Mouse (Mus musculus): ENCODE data around the gene Tbxas1. TPM values are rescaled to one million over a fixed set of nuclear protein-coding genes. Genes with fewer than 3 reads are reported as not detected.
A peak's percentile ranks its signal among the peaks of the same experiment; 100 is the strongest.

Tbxas1 gene
- total RNA-seq, 2 experiments from 2014 or later: 2.0 to 3.1 TPM

- no peak for DNase-seq
- intact Hi-C loops (cut with DNase I): no loop called here
These were observed 147.4 kb downstream of the Tbxas1 start for GRCm38 (mm10) chr6:39022461-39023181.

- no peak for DNase-seq
- intact Hi-C loops (cut with DNase I): no loop called here
These were observed 149.4 kb downstream of the Tbxas1 start for GRCm38 (mm10) chr6:39024631-39025030.

GRCm38 (mm10) chr6:39025038-39025437 is 149.8 kb downstream of the Tbxas1 start:
- no peak for DNase-seq
- intact Hi-C loops (cut with DNase I): no loop called here

- no peak for DNase-seq
- intact Hi-C loops (cut with DNase I): no loop called here
These were observed 155.5 kb downstream of the Tbxas1 start for GRCm38 (mm10) chr6:39030714-39031113.

- DNase-seq: no peak
- intact Hi-C loops (cut with DNase I): no loop called here
These were observed 158.5 kb downstream of the Tbxas1 start for GRCm38 (mm10) chr6:39033676-39034075.

- DNase-seq: no peak
- intact Hi-C loops (cut with DNase I): no loop called here
These were observed 159.8 kb downstream of the Tbxas1 start for GRCm38 (mm10) chr6:39035039-39035438.

- no peak for DNase-seq
- intact Hi-C loops (cut with DNase I): no loop called here
These were observed 161.0 kb downstream of the Tbxas1 start for GRCm38 (mm10) chr6:39036204-39036603.

GRCm38 (mm10) chr6:39040451-39040850 is 165.2 kb downstream of the Tbxas1 start:
- no peak for DNase-seq
- intact Hi-C loops (cut with DNase I): no loop called here

- intact Hi-C loops (cut with DNase I): no loop called here
- DNase-seq: no peak
These were observed 173.9 kb downstream of the Tbxas1 start for GRCm38 (mm10) chr6:39049141-39049540.

- intact Hi-C loops (cut with DNase I): no loop called here
- DNase-seq: no peak
These were observed 175.6 kb downstream of the Tbxas1 start for GRCm38 (mm10) chr6:39050836-39051235.

GRCm38 (mm10) chr6:39051799-39052556 is 176.8 kb downstream of the Tbxas1 start:
- no peak for DNase-seq
- intact Hi-C loops (cut with DNase I): no loop called here

- DNase-seq: peak in 1 of 2 experiments; percentile 32
- intact Hi-C loops (cut with DNase I): no loop called here
These were observed 177.4 kb downstream of the Tbxas1 start for GRCm38 (mm10) chr6:39052636-39053035.

GRCm38 (mm10) chr6:39054206-39054864 is 179.1 kb downstream of the Tbxas1 start:
- DNase-seq: no peak
- intact Hi-C loops (cut with DNase I): no loop called here

GRCm38 (mm10) chr6:39054878-39055508 is 179.8 kb downstream of the Tbxas1 start:
- no peak for DNase-seq
- intact Hi-C loops (cut with DNase I): no loop called here

GRCm38 (mm10) chr6:39055831-39056261 is 180.6 kb downstream of the Tbxas1 start:
- intact Hi-C loops (cut with DNase I): no loop called here
- DNase-seq: peak; percentile 31 to 57

GRCm38 (mm10) chr6:39057161-39057560 is 182.0 kb downstream of the Tbxas1 start:
- intact Hi-C loops (cut with DNase I): no loop called here
- DNase-seq: no peak

GRCm38 (mm10) chr6:39058389-39058788 is 183.2 kb downstream of the Tbxas1 start:
- intact Hi-C loops (cut with DNase I): no loop called here
- no peak for DNase-seq

GRCm38 (mm10) chr6:39058936-39059335 is 183.7 kb downstream of the Tbxas1 start:
- intact Hi-C loops (cut with DNase I): no loop called here
- DNase-seq: no peak

GRCm38 (mm10) chr6:39059547-39060497 is 184.6 kb downstream of the Tbxas1 start:
- no peak for DNase-seq
- intact Hi-C loops (cut with DNase I): loop anchor here (5.0 kb wide), 1 partner anchor 98 kb away; no protein-coding TSS in a partner anchor

- intact Hi-C loops (cut with DNase I): loop anchor here (5.0 kb wide), 1 partner anchor 99 kb away; no protein-coding TSS in a partner anchor
- no peak for DNase-seq
These were observed 186.0 kb downstream of the Tbxas1 start for GRCm38 (mm10) chr6:39061180-39061579.
